Mouse (Mus musculus): Measurements from ENCODE around the gene Mapk14. TPM values are rescaled to one million over a fixed set of nuclear protein-coding genes. Genes with fewer than 3 reads are reported as not detected.

Mapk14 gene
- polyA plus RNA-seq, 1 experiment, result 121 TPM

- peaks cover 11% of the 10 kb centered on the region for H3K36me3 ChIP-seq (ENCODE audit: control insufficient read depth, insufficient read depth, low read length)
- no peaks in the 10 kb centered on the region for H3K27me3 ChIP-seq (ENCODE audit: control insufficient read depth, insufficient read depth, low read length)
- no peak overlapping the region for H3K4me3 ChIP-seq (ENCODE audit: control insufficient read depth, insufficient read depth, low read length)
- DNase-seq, result no peak
- TF ChIP-seq POLR2A (IDR thresholded peaks at IDR 0.05; ENCODE audit: control insufficient read depth, extremely low read depth, insufficient read depth, low read length, poor library complexity) (no peak), CTCF (IDR thresholded peaks at IDR 0.05; ENCODE audit: borderline replicate concordance, control insufficient read depth, extremely low read depth, insufficient read depth, low read length, poor library complexity) (no peak)
- 0 out of 2 replicates have a peak, but pooled peaks cover 4% of the 10 kb centered on the region for H3K4me1 ChIP-seq (replicated peaks; ENCODE audit: control insufficient read depth, insufficient read depth, low read length)
- WGBS, result 62% methylated on average over 8 of the region's 8 CpGs
- 0 out of 2 replicates have a peak overlapping the region, but pooled peaks have one; percentile 8 for H3K27ac ChIP-seq (ENCODE audit: control insufficient read depth, insufficient read depth, low read length)
Measured at GRCm38 (mm10) chr17:28709552-28710290, 18.6 kb downstream of the Mapk14 start.

GRCm38 (mm10) chr17:28710291-28710688 lies 19.2 kb downstream of the Mapk14 start:
- DNase-seq, result no peak
- WGBS, result 86% methylated on average over 8 of the region's 8 CpGs
- Histone ChIP-seq H3K36me3 (ENCODE audit: control insufficient read depth, insufficient read depth, low read length) (peaks cover 17% of the 10 kb centered on the region), H3K4me1 (replicated peaks; ENCODE audit: control insufficient read depth, insufficient read depth, low read length) (0 out of 2 replicates have a peak, but pooled peaks cover 4% of the 10 kb centered on the region), H3K27me3 (ENCODE audit: control insufficient read depth, insufficient read depth, low read length) (no peaks in the 10 kb centered on the region), H3K4me3 (ENCODE audit: control insufficient read depth, insufficient read depth, low read length) (no peak overlapping the region), H3K27ac (ENCODE audit: control insufficient read depth, insufficient read depth, low read length) (no peak overlapping the region)
- TF ChIP-seq CTCF (IDR thresholded peaks at IDR 0.05; ENCODE audit: borderline replicate concordance, control insufficient read depth, extremely low read depth, insufficient read depth, low read length, poor library complexity) (no peak), POLR2A (IDR thresholded peaks at IDR 0.05; ENCODE audit: control insufficient read depth, extremely low read depth, insufficient read depth, low read length, poor library complexity) (no peak)

DNA sequence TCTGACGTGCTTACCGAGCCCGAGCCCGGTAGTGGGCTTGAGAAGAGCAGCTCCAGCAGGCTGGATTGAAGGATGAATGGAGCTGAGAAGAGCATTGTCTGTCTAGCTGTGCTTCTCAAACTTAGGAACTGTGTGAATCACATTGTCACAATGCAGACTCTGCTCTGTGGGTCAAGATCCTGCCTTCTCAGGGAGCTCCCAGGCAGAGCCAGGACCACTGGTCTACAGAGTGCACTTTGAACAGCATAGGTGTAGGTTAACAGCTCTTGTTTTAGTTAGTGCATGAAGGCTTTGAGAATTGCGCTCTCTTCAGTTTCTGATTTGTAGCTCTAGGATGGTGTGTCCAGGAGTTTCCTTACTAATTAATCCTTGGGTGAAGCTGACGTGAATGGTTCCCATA lies 20.1 kb downstream of the Mapk14 start:
- 96% methylated on average over 6 of the region's 6 CpGs for whole genome bisulfite sequencing
- DNase-seq, result no peak
- 0 out of 2 replicates have a peak, but pooled peaks cover 4% of the 10 kb centered on the region for H3K4me1 ChIP-seq (replicated peaks; ENCODE audit: control insufficient read depth, insufficient read depth, low read length)
- no peaks in the 10 kb centered on the region for H3K27me3 ChIP-seq (ENCODE audit: control insufficient read depth, insufficient read depth, low read length)
- H3K27ac ChIP-seq (ENCODE audit: control insufficient read depth, insufficient read depth, low read length), result no peak overlapping the region
- peaks cover 26% of the 10 kb centered on the region for H3K36me3 ChIP-seq (ENCODE audit: control insufficient read depth, insufficient read depth, low read length)
- no peak for TF ChIP-seq CTCF (IDR thresholded peaks at IDR 0.05; ENCODE audit: borderline replicate concordance, control insufficient read depth, extremely low read depth, insufficient read depth, low read length, poor library complexity)
- TF ChIP-seq POLR2A (IDR thresholded peaks at IDR 0.05; ENCODE audit: control insufficient read depth, extremely low read depth, insufficient read depth, low read length, poor library complexity), result no peak
- H3K4me3 ChIP-seq (ENCODE audit: control insufficient read depth, insufficient read depth, low read length), result no peak overlapping the region

DNA sequence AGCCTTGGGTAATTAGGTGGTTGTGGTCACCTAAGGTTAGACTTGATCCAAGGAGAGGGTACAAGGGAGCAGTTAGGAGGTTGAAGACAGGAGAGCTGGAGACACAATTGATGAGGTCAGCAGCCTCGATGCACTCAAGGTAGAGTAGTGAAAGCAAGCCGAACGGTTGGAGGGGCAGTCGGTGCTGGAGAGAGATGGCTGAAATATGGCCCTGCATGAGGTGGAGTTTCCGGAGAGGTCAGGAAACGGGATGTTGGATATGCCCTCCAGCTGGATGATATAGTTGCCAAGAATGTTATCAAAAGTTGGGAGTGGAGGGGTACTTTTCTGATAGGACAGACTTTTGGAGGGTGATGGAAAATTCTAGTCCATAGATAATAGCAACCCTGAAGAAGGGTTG lies 21.2 kb downstream of the Mapk14 start:
- Histone ChIP-seq H3K27ac (ENCODE audit: control insufficient read depth, insufficient read depth, low read length) (no peak overlapping the region), H3K36me3 (ENCODE audit: control insufficient read depth, insufficient read depth, low read length) (peaks cover 36% of the 10 kb centered on the region), H3K4me3 (ENCODE audit: control insufficient read depth, insufficient read depth, low read length) (no peak overlapping the region), H3K27me3 (ENCODE audit: control insufficient read depth, insufficient read depth, low read length) (no peaks in the 10 kb centered on the region), H3K4me1 (replicated peaks; ENCODE audit: control insufficient read depth, insufficient read depth, low read length) (0 out of 2 replicates have a peak, but pooled peaks cover 4% of the 10 kb centered on the region)
- DNase-seq, result no peak
- 93% methylated on average over 6 of the region's 6 CpGs for WGBS
- TF ChIP-seq POLR2A (IDR thresholded peaks at IDR 0.05; ENCODE audit: control insufficient read depth, extremely low read depth, insufficient read depth, low read length, poor library complexity) (no peak), CTCF (IDR thresholded peaks at IDR 0.05; ENCODE audit: borderline replicate concordance, control insufficient read depth, extremely low read depth, insufficient read depth, low read length, poor library complexity) (no peak)

DNA sequence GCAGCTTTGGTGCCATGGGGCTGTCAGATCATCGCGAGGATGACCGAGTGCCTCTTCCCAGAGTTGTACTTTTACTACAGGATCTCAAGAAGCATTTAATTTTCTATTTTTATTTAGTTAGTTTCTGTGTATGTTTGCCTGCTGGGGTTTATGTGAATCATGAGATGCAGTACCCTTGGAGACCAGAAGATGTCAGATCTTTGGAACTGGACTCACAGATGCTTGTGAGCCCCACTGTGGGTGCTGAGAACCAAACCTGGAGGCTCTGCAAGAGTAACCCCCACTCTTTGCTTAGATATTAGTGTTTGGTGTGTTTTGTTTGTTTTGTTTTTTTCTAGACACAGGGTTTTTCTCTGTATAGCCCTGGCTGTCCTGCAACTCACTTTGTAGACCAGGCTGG lies 22.9 kb downstream of the Mapk14 start:
- Histone ChIP-seq H3K4me1 (replicated peaks; ENCODE audit: control insufficient read depth, insufficient read depth, low read length) (0 out of 2 replicates have a peak, but pooled peaks cover 4% of the 10 kb centered on the region), H3K27ac (ENCODE audit: control insufficient read depth, insufficient read depth, low read length) (no peak overlapping the region), H3K27me3 (ENCODE audit: control insufficient read depth, insufficient read depth, low read length) (no peaks in the 10 kb centered on the region), H3K36me3 (ENCODE audit: control insufficient read depth, insufficient read depth, low read length) (peaks cover 44% of the 10 kb centered on the region), H3K4me3 (ENCODE audit: control insufficient read depth, insufficient read depth, low read length) (no peak overlapping the region)
- no peak for TF ChIP-seq CTCF (IDR thresholded peaks at IDR 0.05; ENCODE audit: borderline replicate concordance, control insufficient read depth, extremely low read depth, insufficient read depth, low read length, poor library complexity)
- TF ChIP-seq POLR2A (IDR thresholded peaks at IDR 0.05; ENCODE audit: control insufficient read depth, extremely low read depth, insufficient read depth, low read length, poor library complexity), result no peak
- WGBS, result 100% methylated on average over 3 of the region's 3 CpGs
- DNase-seq, result no peak

DNA sequence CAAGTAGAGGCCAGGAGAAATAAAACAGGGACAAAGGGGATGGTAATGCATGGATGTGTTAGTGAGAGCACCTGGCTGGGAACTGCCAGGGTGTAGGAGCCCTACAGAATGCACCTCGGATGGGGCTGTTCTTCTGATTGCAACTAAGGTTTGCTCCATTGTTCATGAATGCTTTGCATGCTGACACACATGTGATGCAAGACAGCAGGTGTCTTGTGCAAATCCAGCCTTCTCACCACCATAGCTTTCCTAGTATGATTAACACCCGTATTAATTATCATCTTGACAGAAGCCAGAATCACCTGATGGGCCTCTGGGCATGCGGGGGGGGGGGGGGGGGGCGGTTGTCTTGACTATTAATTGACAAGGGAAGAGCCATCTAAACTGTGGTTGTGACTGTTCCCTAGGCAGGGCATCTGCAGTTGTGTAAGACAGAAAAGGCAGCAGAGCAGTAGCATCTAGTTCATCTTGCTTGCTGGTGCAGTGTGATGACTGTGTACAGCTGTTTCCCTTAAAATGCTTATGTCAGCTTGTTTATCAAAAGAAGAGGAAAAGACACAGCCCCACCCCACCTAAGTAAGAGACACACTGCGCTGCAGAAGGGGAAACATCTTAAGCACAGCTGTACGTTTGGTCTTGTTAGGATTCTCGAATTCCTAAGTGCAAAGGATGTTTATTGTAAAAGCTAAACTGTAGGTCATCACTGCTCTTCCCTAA lies 24.9 kb downstream of the Mapk14 start:
- no peaks in the 10 kb centered on the region for H3K4me1 ChIP-seq (replicated peaks; ENCODE audit: control insufficient read depth, insufficient read depth, low read length)
- TF ChIP-seq CTCF (IDR thresholded peaks at IDR 0.05; ENCODE audit: borderline replicate concordance, control insufficient read depth, extremely low read depth, insufficient read depth, low read length, poor library complexity), result no peak
- no peak for TF ChIP-seq POLR2A (IDR thresholded peaks at IDR 0.05; ENCODE audit: control insufficient read depth, extremely low read depth, insufficient read depth, low read length, poor library complexity)
- no peak overlapping the region for H3K27ac ChIP-seq (ENCODE audit: control insufficient read depth, insufficient read depth, low read length)
- peaks cover 49% of the 10 kb centered on the region for H3K36me3 ChIP-seq (ENCODE audit: control insufficient read depth, insufficient read depth, low read length)
- H3K4me3 ChIP-seq (ENCODE audit: control insufficient read depth, insufficient read depth, low read length), result no peak overlapping the region
- WGBS, result 84% methylated on average over 7 of the region's 7 CpGs
- no peak for DNase-seq
- no peaks in the 10 kb centered on the region for H3K27me3 ChIP-seq (ENCODE audit: control insufficient read depth, insufficient read depth, low read length)
